ENCODE assay signal across 20 mouse cellular contexts in genomic region chr16:94590977-94591376, GRCm38 (mm10). TPM values are rescaled to one million over a fixed set of nuclear protein-coding genes. Genes with fewer than 3 reads are reported as not detected.
DNase-seq lines count a peak whose midpoint lies in the region; ATAC-seq and TF ChIP-seq lines count a peak whose summit lies in the region.
"Had no signal": no experiment of that assay in that cellular context is flagged by ENCODE, and none has a peak within 500 bp of the region (broad histone marks: within the 10 kb centered on the region; RNA-seq: fewer than 3 reads in every experiment).

No protein-coding gene starts in this region.

- no peaks in the 10 kb centered on the region for H3K9me3 ChIP-seq in heart, embryonic 13.5 days
- H3K9me3 ChIP-seq in hindbrain, embryonic 13.5 days: no peaks in the 10 kb centered on the region
- no peaks in the 10 kb centered on the region for H3K9me3 ChIP-seq in hindbrain, embryonic 16.5 days (ENCODE audit: control insufficient read depth, low read length)
- H3K9me3 ChIP-seq: forebrain, embryonic 10.5 days; forebrain, embryonic 13.5 days; G1E had no signal

- DNase-seq in gastrocnemius, adult 2 months: peak; percentile 31
- no peak for DNase-seq in gastrocnemius, postnatal 36 days
- no peak for DNase-seq in heart, adult 9 months (ENCODE audit: low spot score in 2 of 2)
- no peak for DNase-seq in left cerebral cortex, adult 2 months (ENCODE audit: extremely low spot score in 1 of 2, low spot score in 2 of 2)
- DNase-seq in left cerebral cortex, postnatal 36 days (ENCODE audit: low spot score in 2 of 2): no peak
- DNase-seq: adrenal gland, postnatal 10 days; adrenal gland, postnatal 36 days; cerebellum, adult 18-20 months; cerebellum, adult 9-10 months; cerebellum, postnatal 14 days; gastrocnemius, postnatal 14 days; kidney, adult 2 months had no signal

- H3K4me1 ChIP-seq in heart, embryonic 13.5 days: peaks cover 94% of the 10 kb centered on the region
- H3K4me1 ChIP-seq in hindbrain, embryonic 13.5 days (replicated peaks): peaks cover 60% of the 10 kb centered on the region
- H3K4me1 ChIP-seq in hindbrain, embryonic 16.5 days (ENCODE audit: control insufficient read depth, insufficient read depth, low read depth, low read length): peaks cover 35% of the 10 kb centered on the region

- peak overlapping the region; percentile 89 for H3K27ac ChIP-seq in gastrocnemius, adult 2 months
- 0 out of 2 replicates have a peak overlapping the region, but pooled peaks have one; percentile 17 for H3K27ac ChIP-seq in heart, embryonic 13.5 days (replicated peaks)
- 0 out of 2 replicates have a peak overlapping the region, but pooled peaks have one; percentile 5 for H3K27ac ChIP-seq in hindbrain, embryonic 13.5 days
- no peak overlapping the region for H3K27ac ChIP-seq in hindbrain, embryonic 16.5 days (ENCODE audit: low read depth, low read length)
- peak overlapping the region; percentile 2; the same call in 1 of the 2 replicates for H3K27ac ChIP-seq in left cerebral cortex, adult 2 months
- H3K27ac ChIP-seq: forebrain, embryonic 10.5 days; forebrain, embryonic 13.5 days had no signal

- WGBS in heart, embryonic 13.5 days: 72% methylated on average over 8 of the region's 8 CpGs
- 71% methylated on average over 8 of the region's 8 CpGs for WGBS in hindbrain, embryonic 13.5 days
- 61% methylated on average over 8 of the region's 8 CpGs for WGBS in hindbrain, embryonic 16.5 days

- 0 out of 2 replicates have a peak overlapping the region, but pooled peaks have one; percentile 8 for H3K4me2 ChIP-seq in heart, embryonic 13.5 days
- no peak overlapping the region for H3K4me2 ChIP-seq in hindbrain, embryonic 13.5 days
- H3K4me2 ChIP-seq in hindbrain, embryonic 16.5 days (ENCODE audit: low read length): no peak overlapping the region
- H3K4me2 ChIP-seq: forebrain, embryonic 13.5 days had no signal

- peaks cover 4% of the 10 kb centered on the region; the same call in 1 of the 2 replicates for H3K36me3 ChIP-seq in heart, embryonic 13.5 days
- no peaks in the 10 kb centered on the region for H3K36me3 ChIP-seq in hindbrain, embryonic 13.5 days
- H3K36me3 ChIP-seq in hindbrain, embryonic 16.5 days (ENCODE audit: control insufficient read depth, insufficient read depth, low read length): no peaks in the 10 kb centered on the region

- ATAC-seq in heart, embryonic 13.5 days (ENCODE audit: extremely low read depth, insufficient number of reproducible peaks, low FRiP score, low TSS enrichment): no peak
- no peak for ATAC-seq in hindbrain, embryonic 13.5 days (ENCODE audit: low FRiP score)
- ATAC-seq in hindbrain, embryonic 16.5 days: no peak
- ATAC-seq: forebrain, embryonic 13.5 days; forebrain, embryonic 16.5 days; Patski had no signal

- TF ChIP-seq CTCF in gastrocnemius, adult 2 months (IDR thresholded peaks at IDR 0.05): no peak
- no peak for TF ChIP-seq CTCF in left cerebral cortex, adult 2 months (IDR thresholded peaks at IDR 0.05)

- peak overlapping the region; percentile 32 for H3K4me3 ChIP-seq in gastrocnemius, adult 2 months
- no peak overlapping the region for H3K4me3 ChIP-seq in heart, embryonic 13.5 days
- H3K4me3 ChIP-seq in hindbrain, embryonic 13.5 days: no peak overlapping the region
- no peak overlapping the region for H3K4me3 ChIP-seq in hindbrain, embryonic 16.5 days (ENCODE audit: low read length)
- no peak overlapping the region for H3K4me3 ChIP-seq in left cerebral cortex, adult 2 months
- H3K4me3 ChIP-seq: forebrain, embryonic 10.5 days; forebrain, embryonic 13.5 days had no signal

- intact Hi-C loops in gastrocnemius, adult 2 months (cut with DNase I): no loop called here
- intact Hi-C loops in gastrocnemius, postnatal 36 days (cut with DNase I): no loop called here
- intact Hi-C loops in left cerebral cortex, adult 2 months (cut with DNase I): no loop called here
- intact Hi-C loops in left cerebral cortex, postnatal 36 days (cut with DNase I): no loop called here

- H3K9ac ChIP-seq in heart, embryonic 13.5 days: peak overlapping the region; percentile 25; the same call in 1 of the 2 replicates
- H3K9ac ChIP-seq in hindbrain, embryonic 13.5 days: no peak overlapping the region
- no peak overlapping the region for H3K9ac ChIP-seq in hindbrain, embryonic 16.5 days (ENCODE audit: low read depth, low read length)
- H3K9ac ChIP-seq: forebrain, embryonic 13.5 days had no signal

- no peaks in the 10 kb centered on the region for H3K27me3 ChIP-seq in heart, embryonic 13.5 days (replicated peaks)
- no peaks in the 10 kb centered on the region for H3K27me3 ChIP-seq in hindbrain, embryonic 13.5 days
- no peaks in the 10 kb centered on the region for H3K27me3 ChIP-seq in hindbrain, embryonic 16.5 days (replicated peaks; ENCODE audit: control insufficient read depth, insufficient read depth, low read length)
- H3K27me3 ChIP-seq: forebrain, embryonic 13.5 days; Patski had no signal

RNA-seq across cellular contexts. Expression of gene Dyrk1a, which starts 21.2 kb away (rescaled TPM):
- total RNA-seq in gastrocnemius, adult 2 months (2021): 10 to 100 TPM; 94.4 to 98.0 TPM
- 10 to 100 TPM; 78.6 to 82.9 TPM for total RNA-seq in gastrocnemius, postnatal 36 days (2021)
- polyA plus RNA-seq in heart, embryonic 13.5 days (2015; fragmentation: Nextera tagmentation; extraction: Ambion mirVana): 6.7 and 7.2 TPM in 2 replicates
- polyA plus RNA-seq in hindbrain, embryonic 13.5 days (2015; fragmentation: Nextera tagmentation; extraction: Ambion mirVana): 10.7 and 11.2 TPM in 2 replicates
- 9.4 and 9.8 TPM in 2 replicates for polyA plus RNA-seq in hindbrain, embryonic 16.5 days (2015; fragmentation: Nextera tagmentation; extraction: Ambion mirVana)
- total RNA-seq in left cerebral cortex, adult 2 months (2021): 10 to 100 TPM; 89.7 to 94.6 TPM
- 10 to 100 TPM; 92.3 to 97.4 TPM for total RNA-seq in left cerebral cortex, postnatal 36 days (2021)
